8 mouse cellular contexts compared by ENCODE assay signal in genomic region chr2:71629301-71630142, GRCm38 (mm10).
A peak's percentile ranks its signal among the peaks of the same experiment; 100 is the strongest.
DNase-seq lines count a peak whose midpoint lies in the region; ATAC-seq and TF ChIP-seq lines count a peak whose summit lies in the region.

No protein-coding gene starts in this region.

- ATAC-seq in forebrain, embryonic 12.5 days (ENCODE audit: low FRiP score): peak; percentile 58
- no peak for ATAC-seq in liver, embryonic 15.5 days (ENCODE audit: insufficient read depth)

- DNase-seq in cerebellum, postnatal 14 days: peak; percentile 27 to 35
- DNase-seq in cerebellum, adult 18-20 months: no peak
- peak; percentile 16 for DNase-seq in induced T-regulatory cell, adult 2 months (ENCODE audit: low read depth)
- DNase-seq in right cerebral cortex, adult 18-20 months: peak; percentile 67
- no peak for DNase-seq in ovary, postnatal 10 days (ENCODE audit: low spot score)

- TF ChIP-seq CTCF in E14TG2a.4 (conservative IDR thresholded peaks at IDR 0.05; ENCODE audit: low read length): no peak

- H3K4me2 ChIP-seq in forebrain, embryonic 12.5 days: peak overlapping the region; percentile 80
- peak overlapping the region; percentile 56 for H3K4me2 ChIP-seq in liver, embryonic 15.5 days

- H3K27ac ChIP-seq in forebrain, embryonic 12.5 days: peak overlapping the region; percentile 78
- H3K27ac ChIP-seq in liver, embryonic 15.5 days (replicated peaks): no peak overlapping the region

- under 1% methylated on average over 43 of the region's 43 CpGs for WGBS in forebrain, embryonic 12.5 days
- 4% methylated on average over 43 of the region's 43 CpGs for WGBS in liver, embryonic 15.5 days (ENCODE audit: insufficient replicate concordance)

- no peaks in the 10 kb centered on the region for H3K36me3 ChIP-seq in E14TG2a.4 (ENCODE audit: insufficient read depth, low read length)
- H3K36me3 ChIP-seq in forebrain, embryonic 12.5 days (replicated peaks): no peaks in the 10 kb centered on the region
- H3K36me3 ChIP-seq in liver, embryonic 15.5 days (replicated peaks): no peaks in the 10 kb centered on the region

- H3K9me3 ChIP-seq in E14TG2a.4 (ENCODE audit: low read length): no peaks in the 10 kb centered on the region
- no peaks in the 10 kb centered on the region for H3K9me3 ChIP-seq in forebrain, embryonic 12.5 days
- no peaks in the 10 kb centered on the region for H3K9me3 ChIP-seq in liver, embryonic 15.5 days (replicated peaks)

- H3K9ac ChIP-seq in forebrain, embryonic 12.5 days: peak overlapping the region; percentile 49
- no peak overlapping the region for H3K9ac ChIP-seq in liver, embryonic 15.5 days

- peaks cover 3% of the 10 kb centered on the region; the same call in 1 of the 2 replicates for H3K27me3 ChIP-seq in E14TG2a.4 (ENCODE audit: insufficient read depth, low read length)
- H3K27me3 ChIP-seq in forebrain, embryonic 12.5 days: 0 out of 2 replicates have a peak, but pooled peaks cover 3% of the 10 kb centered on the region
- H3K27me3 ChIP-seq in liver, embryonic 15.5 days: peaks cover 49% of the 10 kb centered on the region

- peaks cover 65% of the 10 kb centered on the region for H3K4me1 ChIP-seq in E14TG2a.4 (replicated peaks; ENCODE audit: low read depth, low read length)
- H3K4me1 ChIP-seq in forebrain, embryonic 12.5 days: peaks cover 53% of the 10 kb centered on the region
- peaks cover 19% of the 10 kb centered on the region; the same call in 1 of the 2 replicates for H3K4me1 ChIP-seq in liver, embryonic 15.5 days (replicated peaks)

- H3K4me3 ChIP-seq in E14TG2a.4 (replicated peaks; ENCODE audit: low read length): peak overlapping the region; percentile 74
- peak overlapping the region; percentile 39 for H3K4me3 ChIP-seq in forebrain, embryonic 12.5 days (replicated peaks)
- H3K4me3 ChIP-seq in liver, embryonic 15.5 days (replicated peaks): peak overlapping the region; percentile 17

Comparison
In these comparisons a context has a peak if more than half of its experiments do, and no peak if none do; other contexts are left out.
1. DNase-seq: peak in cerebellum, postnatal 14 days (2 of 2), induced T-regulatory cell, adult 2 months (single experiment) and right cerebral cortex, adult 18-20 months (single experiment); none in cerebellum, adult 18-20 months (0 of 2) and ovary, postnatal 10 days (single experiment).
2. H3K4me3 ChIP-seq: peak in every context shown above with its lines; median percentile 74 in E14TG2a.4; 39 in forebrain, embryonic 12.5 days; 17 in liver, embryonic 15.5 days.